Mouse (Mus musculus) T-helper 2 cell (primary cell): ENCODE measurements around the gene Phf1.

Experiments
- in situ Hi-C: fragments of 300-600 bp; cut with MboI, MseI; formaldehyde crosslinking; loops from one replicate; pipeline ENCODE4 v1.15.1; 2025; ENCODE audit warnings: high pct_unique_total_duplicates

Phf1 gene

DNA sequence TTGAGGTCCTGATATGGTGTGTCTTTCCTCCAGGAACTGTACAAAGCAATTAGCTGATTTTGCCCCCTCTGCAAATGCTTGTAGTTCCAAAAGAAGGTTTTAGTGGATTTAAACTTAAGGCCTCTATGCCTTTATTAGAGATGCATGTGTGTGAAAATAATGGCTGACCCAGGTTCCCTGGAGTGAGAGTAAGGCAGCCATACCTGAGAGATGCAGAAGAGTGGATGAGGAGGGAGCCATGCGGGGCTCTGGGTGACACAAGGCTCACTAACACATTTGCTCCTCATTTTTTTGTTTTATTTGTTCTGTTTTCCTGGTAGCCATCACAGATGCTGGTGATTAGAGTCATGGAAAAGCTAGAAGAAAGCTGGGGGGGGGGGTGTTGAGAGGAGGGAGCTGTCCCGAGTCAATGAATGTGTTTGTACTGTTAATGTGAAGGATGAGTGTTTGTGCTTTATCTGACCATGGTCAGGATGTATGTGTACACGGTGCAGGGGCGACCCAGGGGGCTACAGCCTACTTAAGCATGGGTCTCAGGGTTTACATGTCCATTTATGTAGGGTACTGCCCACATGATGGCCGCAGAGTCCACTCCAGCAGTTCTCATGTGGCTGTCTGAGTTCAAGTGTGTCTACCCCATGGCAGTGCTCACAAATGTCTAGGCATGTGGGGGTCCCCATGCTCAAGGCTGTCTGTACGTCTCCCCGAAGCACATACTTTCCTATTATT is 17.9 kb downstream of the Phf1 start:
- in situ Hi-C loops, result no loop called here

- in situ Hi-C loops, result no loop called here
Measured at GRCm38 (mm10) chr17:26951406-26951805, 18.6 kb downstream of the Phf1 start.

- in situ Hi-C loops, result no loop called here
Measured at GRCm38 (mm10) chr17:26951952-26952877, 19.4 kb downstream of the Phf1 start.

GRCm38 (mm10) chr17:26953201-26953600 is 20.3 kb downstream of the Phf1 start:
- in situ Hi-C loops, result no loop called here

DNA sequence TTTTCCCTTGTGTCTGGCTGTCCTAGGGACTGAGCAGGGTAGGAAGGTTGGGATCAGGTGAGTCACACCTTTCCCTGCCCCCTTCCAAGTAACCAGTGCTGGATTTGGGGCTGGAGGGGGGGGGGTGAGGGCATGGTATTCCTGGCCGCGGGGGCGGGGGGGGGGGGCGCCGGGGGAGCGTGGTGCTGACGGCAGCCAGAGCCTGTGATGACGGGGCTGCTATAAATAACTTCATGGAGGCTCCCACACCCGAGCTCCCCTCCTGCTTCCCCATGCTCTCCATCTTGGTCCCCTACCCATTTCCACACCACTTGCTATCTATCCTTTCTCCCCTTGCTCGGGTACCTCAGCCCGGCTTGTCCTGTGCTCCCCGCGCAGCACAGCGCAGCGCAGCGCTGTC is 20.9 kb downstream of the Phf1 start:
- in situ Hi-C loops, result no loop called here

DNA sequence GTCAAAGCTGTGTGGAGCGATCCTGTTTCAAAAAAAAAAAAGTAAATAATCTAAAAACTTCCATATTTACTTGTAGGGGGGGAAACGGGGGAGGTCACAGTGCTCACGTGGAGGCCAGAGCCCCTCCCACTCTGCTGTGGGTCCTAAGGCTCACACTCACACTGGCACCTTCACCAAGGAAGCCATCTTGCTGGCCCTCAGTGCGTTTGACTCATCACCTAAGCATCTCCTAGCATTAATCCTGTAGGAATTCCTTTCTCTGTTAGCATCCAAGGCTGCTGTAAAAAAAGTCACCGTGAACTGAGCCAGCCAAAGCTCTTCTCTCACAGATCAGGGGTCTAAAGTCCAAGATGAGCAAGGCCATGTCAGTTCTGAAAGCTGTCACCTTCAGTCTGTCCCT is 23.5 kb downstream of the Phf1 start:
- in situ Hi-C loops, result no loop called here

DNA sequence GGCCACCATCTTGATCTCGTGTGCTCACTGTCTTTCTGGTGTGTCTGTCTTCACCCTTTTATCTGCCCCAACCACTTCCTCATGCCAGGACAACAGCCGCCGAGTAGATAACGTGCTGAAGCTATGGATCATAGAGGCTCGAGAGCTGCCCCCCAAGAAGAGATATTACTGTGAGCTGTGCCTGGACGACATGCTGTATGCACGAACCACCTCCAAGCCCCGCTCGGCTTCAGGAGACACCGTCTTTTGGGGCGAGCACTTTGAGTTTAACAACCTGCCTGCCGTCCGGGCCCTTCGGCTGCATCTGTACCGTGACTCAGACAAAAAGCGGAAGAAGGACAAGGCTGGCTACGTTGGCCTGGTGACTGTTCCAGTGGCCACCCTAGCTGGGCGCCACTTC is 24.0 kb downstream of the Phf1 start:
- in situ Hi-C loops, result no loop called here

GRCm38 (mm10) chr17:26957872-26958271 is 25.0 kb downstream of the Phf1 start:
- in situ Hi-C loops, result no loop called here

GRCm38 (mm10) chr17:26958880-26959279 is 26.0 kb downstream of the Phf1 start:
- in situ Hi-C loops, result no loop called here

- in situ Hi-C loops, result no loop called here
Measured at GRCm38 (mm10) chr17:26959815-26960214, 27.0 kb downstream of the Phf1 start.

GRCm38 (mm10) chr17:26961572-26962240 is 28.9 kb downstream of the Phf1 start:
- in situ Hi-C loops, result no loop called here

- in situ Hi-C loops, result loop anchor here (5.0 kb wide), 1 partner anchor 60 kb away; no protein-coding TSS in a partner anchor
Measured at GRCm38 (mm10) chr17:26966993-26967392, 34.1 kb downstream of the Phf1 start.

DNA sequence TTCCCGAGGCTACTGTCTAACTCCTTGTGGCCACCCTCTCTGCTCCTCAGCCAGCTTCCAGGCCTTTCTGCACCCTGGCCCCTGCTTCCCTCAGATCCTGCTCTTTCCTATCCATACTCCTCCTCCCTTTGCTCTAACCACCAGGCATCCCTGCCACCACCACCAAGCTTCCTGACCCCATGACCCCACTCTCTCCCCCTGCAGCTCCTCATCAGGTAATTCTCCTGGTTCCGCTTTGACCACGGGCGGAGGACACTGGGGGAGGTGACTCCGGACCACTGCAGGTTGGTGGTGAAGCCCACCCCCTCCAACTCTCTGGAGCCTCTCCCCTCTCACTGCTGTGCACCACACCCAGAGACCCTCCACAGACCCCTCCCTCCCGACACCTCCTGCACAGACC is 34.6 kb downstream of the Phf1 start:
- in situ Hi-C loops, result loop anchor here (5.0 kb wide), 1 partner anchor 60 kb away; no protein-coding TSS in a partner anchor

DNA sequence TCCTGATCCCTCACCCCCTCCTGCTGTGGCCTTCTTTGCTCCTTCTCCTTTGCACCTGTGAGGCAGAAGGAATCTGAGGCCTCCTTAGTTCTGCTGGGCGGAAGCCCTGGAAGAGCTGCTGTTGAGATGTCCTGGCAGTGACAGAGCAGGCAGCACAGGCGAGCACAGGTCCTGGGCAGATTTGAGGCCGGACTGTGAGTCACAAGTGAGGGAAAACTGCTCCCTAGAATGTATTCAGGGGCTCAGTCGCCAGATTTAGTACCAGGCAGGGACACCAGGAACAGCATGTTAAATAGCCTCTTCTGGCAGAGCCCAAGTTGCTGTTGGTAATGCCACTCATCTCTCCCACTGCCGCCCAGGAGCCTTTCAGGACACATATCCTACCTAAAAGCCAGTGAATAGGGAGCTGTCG is 35.4 kb downstream of the Phf1 start:
- in situ Hi-C loops, result loop anchor here (5.0 kb wide), 1 partner anchor 61 kb away; no protein-coding TSS in a partner anchor

GRCm38 (mm10) chr17:26969257-26969656 is 36.4 kb downstream of the Phf1 start:
- in situ Hi-C loops, result loop anchor here (5.0 kb wide), 1 partner anchor 62 kb away; no protein-coding TSS in a partner anchor

DNA sequence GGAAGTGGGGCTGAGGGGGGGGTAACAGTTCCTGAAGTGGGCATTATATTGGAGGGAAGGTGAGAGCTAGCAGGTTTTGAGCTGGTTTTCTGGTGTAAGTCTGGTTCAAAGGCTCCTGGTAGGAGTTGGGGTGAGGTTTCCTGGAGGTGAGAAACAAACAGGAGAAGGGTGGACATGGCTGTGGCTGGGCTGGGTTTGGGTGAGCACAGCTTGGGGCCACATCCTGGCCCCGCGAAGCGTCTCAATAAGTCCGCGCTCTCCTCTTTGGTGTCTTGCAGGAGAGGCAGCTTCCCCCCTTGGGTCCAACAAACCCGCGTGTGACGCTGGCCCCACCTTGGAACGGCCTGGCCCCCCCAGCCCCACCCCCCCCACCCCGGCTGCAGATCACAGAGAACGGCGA is 37.4 kb downstream of the Phf1 start:
- in situ Hi-C loops, result no loop called here

DNA sequence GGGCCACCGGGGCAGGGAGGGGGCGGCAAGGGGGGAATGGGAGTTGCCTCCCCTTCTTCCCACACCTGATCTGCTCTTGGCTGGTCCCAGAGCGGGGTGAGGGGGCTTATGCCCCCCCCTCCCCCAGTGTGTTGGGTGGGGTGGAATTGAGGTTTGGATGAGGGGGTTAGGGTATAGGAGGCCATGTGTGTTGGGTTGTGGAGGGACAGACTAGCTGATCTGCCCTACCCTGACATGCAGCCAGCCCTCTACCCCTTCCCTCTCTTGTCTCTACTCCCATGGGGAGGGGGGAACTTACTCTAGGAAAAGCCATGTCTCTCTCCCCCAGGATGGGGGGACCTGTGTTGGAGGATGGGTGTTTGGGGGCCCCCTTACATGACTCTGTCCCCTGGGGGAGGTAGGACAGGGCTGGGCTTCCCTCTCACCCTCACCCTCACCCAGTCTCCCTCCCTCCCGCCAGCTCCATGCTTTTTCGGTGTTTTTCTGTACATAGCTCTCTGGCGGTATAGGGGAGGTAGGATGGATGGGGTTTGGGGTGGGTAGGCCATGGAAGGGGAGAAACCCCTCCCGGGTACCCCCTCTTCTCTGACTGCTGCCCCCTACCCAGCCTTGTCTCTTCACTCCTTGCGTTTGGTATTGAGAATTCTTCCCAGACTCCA is 38.5 kb downstream of the Phf1 start:
- in situ Hi-C loops, result no loop called here

- in situ Hi-C loops, result no loop called here
Measured at GRCm38 (mm10) chr17:26972107-26972506, 39.3 kb downstream of the Phf1 start.

DNA sequence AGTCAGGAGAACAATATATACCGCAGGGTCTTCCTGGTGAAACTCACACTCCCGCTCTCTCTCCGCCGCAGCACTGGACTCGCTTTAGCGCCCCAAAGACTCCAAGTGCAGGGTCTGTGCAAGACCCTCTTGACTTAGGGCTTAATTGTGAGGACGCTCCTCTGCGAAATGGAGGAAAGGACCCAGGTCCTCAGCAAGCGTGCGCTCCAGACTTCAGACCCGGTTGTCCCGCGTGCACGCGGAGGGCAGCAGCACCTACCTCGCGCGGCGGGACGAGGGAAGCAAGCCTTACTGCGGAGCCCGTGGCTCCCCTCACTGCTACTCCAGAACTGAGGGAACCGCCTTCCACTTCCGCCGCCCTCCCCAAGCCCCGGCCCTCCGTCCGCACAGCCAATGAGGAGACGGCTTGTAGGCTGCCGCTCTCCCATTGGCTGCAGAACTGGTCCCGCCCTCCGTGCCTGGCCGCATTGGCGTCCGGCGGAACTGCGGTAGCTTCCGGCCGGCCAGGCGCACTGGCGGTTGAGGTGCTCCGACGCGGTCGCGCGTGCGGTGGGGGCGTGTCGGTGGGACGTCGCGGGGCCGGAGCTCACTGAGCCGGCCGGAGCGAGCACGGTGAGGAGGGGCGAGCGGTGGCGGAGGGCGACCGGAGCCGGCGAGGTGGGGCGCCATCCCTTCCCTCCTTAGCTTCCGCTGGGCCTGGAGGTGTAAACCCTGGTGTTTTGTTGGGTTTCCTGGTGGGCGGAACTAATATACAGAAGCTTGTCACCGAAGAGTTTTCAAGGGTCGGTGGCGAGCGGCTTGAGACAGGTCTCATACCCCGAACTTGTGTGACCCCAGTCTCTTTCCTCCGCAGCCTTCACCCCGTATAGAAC is 40.1 kb downstream of the Phf1 start, which contains the start of gene Zbtb9:
TSS of gene Zbtb9 (plus strand) at position 465 of the 872 bp plus-strand sequence.
- in situ Hi-C loops, result no loop called here

- in situ Hi-C loops, result no loop called here
Measured at GRCm38 (mm10) chr17:26974547-26974946, 41.7 kb downstream of the Phf1 start.
